Mouse (Mus musculus) CH12.LX (cell line): ENCODE data around the gene Hsd17b1.

Experiments used
- CTCF ChIP-seq, 2 experiments: IDR thresholded peaks in 1 of 2; conservative IDR thresholded peaks in 1 of 2; 2 replicates each; pipeline ENCODE4 v1.5.1; 2011 to 2012; ENCODE audit warnings: low read depth in 2 of 2, low read length in 2 of 2, improper control_type of control experiment in 1 of 2, inconsistent platforms in 1 of 2, mild to moderate bottlenecking in 1 of 2, moderate library complexity in 1 of 2
- E2F4 ChIP-seq: IDR thresholded peaks from 2 replicates; pipeline ENCODE4 v1.6.1; 2011; ENCODE audit warnings: low read depth, low read length, improper control_type of control experiment; ENCODE audit not compliant: insufficient replicate concordance
- EP300 ChIP-seq: IDR thresholded peaks from 2 replicates; pipeline ENCODE4 v1.6.1; 2011; ENCODE audit warnings: low read length, improper control_type of control experiment
- HCFC1 ChIP-seq: IDR thresholded peaks from 2 replicates; pipeline ENCODE4 v1.6.1; 2012; ENCODE audit warnings: low read depth, mild to moderate bottlenecking, inconsistent platforms, low read length, improper control_type of control experiment
- KAT2A ChIP-seq: IDR thresholded peaks from 2 replicates; pipeline ENCODE4 v1.6.1; 2012; ENCODE audit warnings: low read length, improper control_type of control experiment, inconsistent platforms; ENCODE audit not compliant: insufficient replicate concordance
- MAFK ChIP-seq: IDR thresholded peaks from 2 replicates; pipeline ENCODE4 v1.6.1; 2011; ENCODE audit warnings: low read length, improper control_type of control experiment; ENCODE audit not compliant: insufficient replicate concordance
- MAX ChIP-seq: IDR thresholded peaks from 2 replicates; pipeline ENCODE4 v1.6.1; 2011; ENCODE audit warnings: low read length, improper control_type of control experiment
- PAX5 ChIP-seq: IDR thresholded peaks from 2 replicates; pipeline ENCODE4 v1.6.1; 2012; ENCODE audit warnings: low read length, inconsistent platforms, mixed read lengths
- POLR2A ChIP-seq: IDR thresholded peaks from 2 replicates; pipeline ENCODE4 v1.6.1; 2011; ENCODE audit warnings: low read depth, mild to moderate bottlenecking, improper control_type of control experiment, low read length
- POLR2AphosphoS2 ChIP-seq: IDR thresholded peaks from 2 replicates; pipeline ENCODE4 v1.6.1; 2011; ENCODE audit warnings: low read depth, low read length, improper control_type of control experiment
- TCF12 ChIP-seq: IDR thresholded peaks from 2 replicates; pipeline ENCODE4 v1.6.1; 2014; ENCODE audit warnings: low read depth, mild to moderate bottlenecking, inconsistent platforms, low read length, improper control_type of control experiment
- ZKSCAN1 ChIP-seq: IDR thresholded peaks from 2 replicates; pipeline ENCODE4 v1.6.1; 2012; ENCODE audit warnings: low read depth, inconsistent platforms, low read length, improper control_type of control experiment, borderline replicate concordance

- TF ChIP-seq ZKSCAN1 (no peak), E2F4 (no peak), PAX5 (no peak), CTCF (conservative IDR thresholded peaks at IDR 0.05 in 1 of 2, IDR thresholded peaks at IDR 0.05 in 1 of 2; ENCODE audit: low read depth in 2 of 2, low read length in 2 of 2) (no peak), TCF12 (no peak), MAFK (no peak), POLR2A (no peak), MAX (no peak), POLR2AphosphoS2 (no peak), EP300 (no peak), HCFC1 (no peak), KAT2A (no peak)
These were observed 42.9 kb upstream of the Hsd17b1 start for GRCm38 (mm10) chr11:101035328-101035695.
